Mouse (Mus musculus): ENCODE results near the gene Ppl. TPM values are rescaled to one million over a fixed set of nuclear protein-coding genes. Genes with fewer than 3 reads are reported as not detected.

Gene Ppl
- polyA plus RNA-seq, 1 experiment from 2014 or later = 3.7 TPM

GRCm38 (mm10) chr16:5101000-5101399 is 31.2 kb downstream of the Ppl start:
- H3K27ac ChIP-seq (ENCODE audit: low read depth) = no peak overlapping the region
- H3K36me3 ChIP-seq (ENCODE audit: insufficient read depth) = no peaks in the 10 kb centered on the region
- ATAC-seq (ENCODE audit: insufficient read depth) (no peak), DNase-seq (no peak)
- no peak overlapping the region for H3K4me3 ChIP-seq (ENCODE audit: low read depth, low read length)
- no peaks in the 10 kb centered on the region for H3K27me3 ChIP-seq (ENCODE audit: insufficient read depth, low read length)
- WGBS = 61% methylated on average over 6 of the region's 6 CpGs
- no peak for TF ChIP-seq CTCF (IDR thresholded peaks at IDR 0.05; ENCODE audit: low read depth)
- H3K9me3 ChIP-seq (ENCODE audit: low read depth, low read length) = no peaks in the 10 kb centered on the region
- no peaks in the 10 kb centered on the region for H3K4me1 ChIP-seq (ENCODE audit: insufficient read depth)
- H3K9ac ChIP-seq = no peak overlapping the region
- H3K4me2 ChIP-seq = no peak overlapping the region

- H3K27me3 ChIP-seq (ENCODE audit: insufficient read depth, low read length) = no peaks in the 10 kb centered on the region
- WGBS = 88% methylated on average over 8 of the region's 8 CpGs
- DNase-seq (no peak), ATAC-seq (ENCODE audit: insufficient read depth) (no peak)
- no peak overlapping the region for H3K4me3 ChIP-seq (ENCODE audit: low read depth, low read length)
- H3K4me2 ChIP-seq = no peak overlapping the region
- TF ChIP-seq CTCF (IDR thresholded peaks at IDR 0.05; ENCODE audit: low read depth) = no peak
- H3K4me1 ChIP-seq (ENCODE audit: insufficient read depth) = no peaks in the 10 kb centered on the region
- H3K9ac ChIP-seq = no peak overlapping the region
- H3K9me3 ChIP-seq (ENCODE audit: low read depth, low read length) = no peaks in the 10 kb centered on the region
- no peaks in the 10 kb centered on the region for H3K36me3 ChIP-seq (ENCODE audit: insufficient read depth)
- H3K27ac ChIP-seq (ENCODE audit: low read depth) = no peak overlapping the region
These were observed 35.7 kb downstream of the Ppl start for GRCm38 (mm10) chr16:5096504-5096903.

GRCm38 (mm10) chr16:5093285-5093684 is 38.9 kb downstream of the Ppl start:
- ATAC-seq (ENCODE audit: insufficient read depth) = no peak
- Histone ChIP-seq H3K9ac (no peak overlapping the region), H3K4me2 (no peak overlapping the region), H3K27ac (ENCODE audit: low read depth) (no peak overlapping the region), H3K27me3 (ENCODE audit: insufficient read depth, low read length) (no peaks in the 10 kb centered on the region), H3K36me3 (ENCODE audit: insufficient read depth) (0 out of 2 replicates have a peak, but pooled peaks cover 1% of the 10 kb centered on the region), H3K9me3 (ENCODE audit: low read depth, low read length) (no peaks in the 10 kb centered on the region), H3K4me1 (ENCODE audit: insufficient read depth) (no peaks in the 10 kb centered on the region), H3K4me3 (ENCODE audit: low read depth, low read length) (no peak overlapping the region)
- no peak for TF ChIP-seq CTCF (IDR thresholded peaks at IDR 0.05; ENCODE audit: low read depth)
- WGBS = 73% methylated on average over 5 of the region's 5 CpGs
- no peak for DNase-seq

- no peaks in the 10 kb centered on the region for H3K27me3 ChIP-seq (ENCODE audit: insufficient read depth, low read length)
- H3K4me3 ChIP-seq (ENCODE audit: low read depth, low read length) = no peak overlapping the region
- no peaks in the 10 kb centered on the region for H3K4me1 ChIP-seq (ENCODE audit: insufficient read depth)
- H3K9ac ChIP-seq = no peak overlapping the region
- WGBS = 60% methylated on average over 10 of the region's 10 CpGs
- H3K9me3 ChIP-seq (ENCODE audit: low read depth, low read length) = no peaks in the 10 kb centered on the region
- no peak for DNase-seq
- no peak for TF ChIP-seq CTCF (IDR thresholded peaks at IDR 0.05; ENCODE audit: low read depth)
- peaks cover 44% of the 10 kb centered on the region for H3K36me3 ChIP-seq (ENCODE audit: insufficient read depth)
- no peak overlapping the region for H3K27ac ChIP-seq (ENCODE audit: low read depth)
- H3K4me2 ChIP-seq = no peak overlapping the region
- no peak for ATAC-seq (ENCODE audit: insufficient read depth)
These were observed 43.2 kb downstream of the Ppl start for GRCm38 (mm10) chr16:5089021-5089420.

- WGBS = 94% methylated on average over 2 of the region's 2 CpGs
- H3K27me3 ChIP-seq (ENCODE audit: insufficient read depth, low read length) = no peaks in the 10 kb centered on the region
- H3K9me3 ChIP-seq (ENCODE audit: low read depth, low read length) = no peaks in the 10 kb centered on the region
- DNase-seq (peak; percentile 7), ATAC-seq (ENCODE audit: insufficient read depth) (no peak)
- peaks cover 70% of the 10 kb centered on the region for H3K36me3 ChIP-seq (ENCODE audit: insufficient read depth)
- no peak overlapping the region for H3K4me2 ChIP-seq
- H3K27ac ChIP-seq (ENCODE audit: low read depth) = no peak overlapping the region
- no peak for TF ChIP-seq CTCF (IDR thresholded peaks at IDR 0.05; ENCODE audit: low read depth)
- no peak overlapping the region for H3K4me3 ChIP-seq (ENCODE audit: low read depth, low read length)
- no peaks in the 10 kb centered on the region for H3K4me1 ChIP-seq (ENCODE audit: insufficient read depth)
- no peak overlapping the region for H3K9ac ChIP-seq
These were observed 46.0 kb downstream of the Ppl start for GRCm38 (mm10) chr16:5086179-5086578.

GRCm38 (mm10) chr16:5085196-5085595 is 47.0 kb downstream of the Ppl start:
- no peak for TF ChIP-seq CTCF (IDR thresholded peaks at IDR 0.05; ENCODE audit: low read depth)
- Histone ChIP-seq H3K4me1 (ENCODE audit: insufficient read depth) (no peaks in the 10 kb centered on the region), H3K9me3 (ENCODE audit: low read depth, low read length) (no peaks in the 10 kb centered on the region), H3K36me3 (ENCODE audit: insufficient read depth) (peaks cover 77% of the 10 kb centered on the region), H3K4me3 (ENCODE audit: low read depth, low read length) (no peak overlapping the region), H3K4me2 (no peak overlapping the region), H3K27me3 (ENCODE audit: insufficient read depth, low read length) (no peaks in the 10 kb centered on the region), H3K27ac (ENCODE audit: low read depth) (no peak overlapping the region), H3K9ac (no peak overlapping the region)
- DNase-seq = no peak
- 93% methylated on average over 4 of the region's 4 CpGs for WGBS
- ATAC-seq (ENCODE audit: insufficient read depth) = no peak

GRCm38 (mm10) chr16:5074341-5074740 is 57.9 kb downstream of the Ppl start:
- Histone ChIP-seq H3K4me2 (no peak overlapping the region), H3K27ac (ENCODE audit: low read depth) (no peak overlapping the region), H3K36me3 (ENCODE audit: insufficient read depth) (peaks cover 94% of the 10 kb centered on the region), H3K4me3 (ENCODE audit: low read depth, low read length) (no peak overlapping the region), H3K9ac (no peak overlapping the region), H3K9me3 (ENCODE audit: low read depth, low read length) (no peaks in the 10 kb centered on the region), H3K27me3 (ENCODE audit: insufficient read depth, low read length) (no peaks in the 10 kb centered on the region), H3K4me1 (ENCODE audit: insufficient read depth) (no peaks in the 10 kb centered on the region)
- TF ChIP-seq CTCF (IDR thresholded peaks at IDR 0.05; ENCODE audit: low read depth) = no peak
- WGBS = 92% methylated on average over 5 of the region's 5 CpGs
- ATAC-seq (ENCODE audit: insufficient read depth) (no peak), DNase-seq (no peak)

- Histone ChIP-seq H3K4me1 (ENCODE audit: insufficient read depth) (no peaks in the 10 kb centered on the region), H3K9ac (no peak overlapping the region), H3K4me3 (ENCODE audit: low read depth, low read length) (no peak overlapping the region), H3K36me3 (ENCODE audit: insufficient read depth) (peaks cover 91% of the 10 kb centered on the region), H3K27ac (ENCODE audit: low read depth) (no peak overlapping the region), H3K9me3 (ENCODE audit: low read depth, low read length) (no peaks in the 10 kb centered on the region), H3K27me3 (ENCODE audit: insufficient read depth, low read length) (no peaks in the 10 kb centered on the region), H3K4me2 (no peak overlapping the region)
- DNase-seq (no peak), ATAC-seq (ENCODE audit: insufficient read depth) (no peak)
- no peak for TF ChIP-seq CTCF (IDR thresholded peaks at IDR 0.05; ENCODE audit: low read depth)
- 93% methylated on average over 7 of the region's 7 CpGs for WGBS
These were observed 60.2 kb downstream of the Ppl start for GRCm38 (mm10) chr16:5071974-5072373.

Measured in lung, embryonic 14.5 days (tissue).